Mouse (Mus musculus): ENCODE measurements at regions not wholly inside any gene's neighbourhood (a gene's known extent, or its start where the extent isn't known, plus 50 kb on each side); places are given as distances from the start of the nearest gene placed in this dataset.

DNA sequence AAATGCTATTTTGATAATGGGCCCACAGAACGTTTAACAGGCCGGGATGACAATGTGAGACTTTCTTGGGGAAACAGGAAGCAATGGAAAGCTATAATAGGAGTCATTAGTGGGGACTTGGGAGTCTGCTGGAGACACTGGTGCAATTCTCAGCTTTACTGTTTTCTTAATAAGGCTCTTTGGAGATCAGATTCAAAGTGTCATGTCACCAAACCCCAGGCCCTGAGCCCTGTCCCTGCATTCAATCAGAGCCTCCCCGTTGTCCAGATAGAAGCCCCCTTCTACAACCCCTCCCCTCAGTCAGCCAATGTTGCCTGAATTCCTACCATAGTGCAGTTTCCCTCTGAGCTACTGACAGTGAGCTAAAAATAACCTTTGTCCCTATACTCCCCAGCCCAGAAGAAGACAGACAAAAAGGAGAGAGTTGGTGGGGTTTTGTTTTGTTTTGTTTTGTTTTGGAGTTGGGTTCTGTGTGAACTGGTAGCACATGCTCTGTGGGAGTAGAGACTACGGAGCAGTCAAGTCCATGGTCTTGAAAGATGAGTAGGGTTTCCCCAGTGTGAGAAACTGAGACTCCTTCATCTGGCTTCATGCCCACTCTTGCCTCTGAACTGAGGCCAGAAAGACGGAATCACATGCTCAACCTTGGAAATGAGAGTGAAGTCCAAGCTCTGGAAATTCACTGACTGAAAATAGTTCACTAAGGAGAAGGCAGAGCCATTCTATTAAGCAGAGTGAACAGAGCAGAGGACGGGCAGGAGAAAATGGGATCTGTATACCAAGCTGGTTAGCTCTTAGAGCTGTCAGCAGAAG is 267.3 kb downstream of the Gm826 start:
- no peak for DNase-seq (ENCODE audit: low spot score)

DNA sequence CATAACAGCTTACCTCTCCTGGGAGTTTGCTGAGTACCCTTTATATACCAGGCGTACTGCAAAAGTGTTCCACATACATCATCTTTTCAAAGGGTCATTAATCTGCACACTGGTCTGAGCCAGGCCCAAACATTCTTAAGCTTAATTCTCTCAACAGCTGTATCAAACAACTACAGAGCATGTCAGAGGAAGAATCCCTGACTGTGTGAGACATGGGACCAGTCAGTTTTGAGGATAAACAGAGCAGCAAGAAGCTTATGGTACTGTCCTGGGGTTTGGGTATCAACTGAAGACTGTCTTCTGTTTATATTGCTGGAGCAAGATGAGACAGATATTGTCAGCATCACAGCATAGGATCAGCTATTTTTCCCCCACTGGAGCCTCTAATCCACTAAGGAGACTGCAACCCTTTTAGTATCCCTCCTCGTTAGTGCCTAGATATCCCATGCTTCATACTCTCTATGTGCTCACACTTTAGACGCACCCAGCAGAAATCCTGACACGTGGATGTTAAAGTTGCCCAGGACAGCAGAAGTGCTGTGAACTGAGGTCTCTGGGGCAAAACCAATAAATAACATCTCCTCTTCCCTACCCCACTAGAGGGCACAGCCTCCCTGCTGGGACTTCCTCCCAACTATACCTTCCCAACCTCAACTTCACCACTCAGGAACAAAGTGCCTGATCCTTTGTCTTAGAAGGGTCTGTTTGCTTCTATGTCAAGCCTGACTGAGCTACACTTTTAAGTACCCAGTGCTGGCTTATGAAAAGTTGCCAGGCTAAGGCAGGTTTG is 271.6 kb downstream of the Gm826 start:
- DNase-seq (ENCODE audit: low spot score) = peak; percentile 25

DNA sequence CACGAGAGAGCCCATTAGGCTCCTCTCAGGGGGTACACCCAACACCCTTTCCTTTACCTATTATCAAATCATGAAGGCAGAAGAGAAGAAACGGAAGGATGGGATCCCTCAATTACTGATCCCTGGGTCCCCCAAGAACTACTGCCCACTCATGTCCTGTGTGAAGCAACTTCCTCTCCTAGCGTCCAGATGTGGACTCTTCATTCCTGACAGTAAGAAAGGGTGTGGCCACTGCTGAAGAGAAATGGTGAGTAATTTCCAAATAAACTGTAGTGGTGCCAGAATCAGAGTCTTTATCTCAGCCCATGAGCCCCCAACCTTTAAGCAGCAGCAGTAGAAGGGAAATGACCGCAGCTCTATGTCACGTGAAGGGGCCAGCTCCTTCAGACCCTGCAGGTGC is 273.9 kb downstream of the Gm826 start:
- DNase-seq (ENCODE audit: low spot score) = no peak

DNA sequence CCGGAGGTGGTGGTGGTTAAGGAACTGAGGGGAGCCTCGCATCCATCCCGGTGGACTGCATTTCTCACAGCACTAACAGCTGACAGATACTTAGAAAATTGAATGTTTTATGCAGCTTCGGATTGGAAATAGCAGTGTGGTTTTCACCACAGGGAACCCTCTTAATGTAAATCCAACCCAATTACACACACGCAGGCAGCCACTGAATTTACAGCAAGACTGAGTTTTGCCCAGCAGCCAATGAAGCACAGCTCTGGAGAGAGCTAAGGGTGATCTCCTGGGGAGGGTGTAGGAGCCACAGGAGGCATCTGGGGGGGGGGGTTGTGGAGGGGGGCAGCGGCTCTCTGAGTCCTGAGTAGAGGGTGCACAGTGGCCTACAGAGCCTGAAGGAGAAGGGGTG is 276.8 kb downstream of the Gm826 start:
- no peak for DNase-seq (ENCODE audit: low spot score)

DNA sequence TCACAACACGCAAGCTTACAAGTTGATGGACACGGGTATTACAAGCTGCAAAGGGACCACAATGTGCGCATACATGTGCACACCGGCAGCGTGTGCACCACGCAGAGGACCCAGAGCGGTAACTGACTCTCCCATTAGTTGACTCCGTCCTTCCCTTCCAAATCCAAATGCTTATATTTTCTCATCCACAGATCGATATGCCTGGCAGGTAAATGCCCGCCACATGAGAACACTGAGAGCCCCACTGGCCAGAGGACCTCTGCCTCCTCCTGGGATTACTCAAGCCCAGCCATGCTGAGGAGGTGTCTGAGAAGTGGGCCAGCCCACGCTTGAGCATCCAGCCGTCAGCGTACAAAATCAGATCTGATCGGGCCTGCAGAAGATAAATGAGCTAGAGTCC is 279.6 kb downstream of the Gm826 start:
- no peak for DNase-seq (ENCODE audit: low spot score)

DNA sequence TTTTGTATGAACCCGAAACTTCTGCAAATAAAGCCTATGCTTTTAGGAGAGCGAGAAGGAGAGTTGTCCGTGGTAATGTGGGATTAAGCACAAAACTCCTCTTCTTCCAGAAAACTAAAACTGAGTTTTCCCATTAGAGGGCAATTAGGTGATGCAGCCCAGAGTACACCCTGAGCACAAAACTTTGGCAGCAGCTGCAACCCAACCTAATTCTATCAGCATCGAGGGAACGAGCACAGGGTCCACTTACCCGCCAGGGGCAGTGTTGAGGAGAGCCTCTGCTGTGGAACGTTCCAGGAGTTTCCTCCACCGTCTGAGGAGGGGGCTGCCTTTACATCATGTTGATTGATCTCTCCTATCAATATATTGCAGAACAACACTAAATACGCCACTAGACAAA is 285.7 kb downstream of the Gm826 start:
- no peak for DNase-seq (ENCODE audit: low spot score)

DNA sequence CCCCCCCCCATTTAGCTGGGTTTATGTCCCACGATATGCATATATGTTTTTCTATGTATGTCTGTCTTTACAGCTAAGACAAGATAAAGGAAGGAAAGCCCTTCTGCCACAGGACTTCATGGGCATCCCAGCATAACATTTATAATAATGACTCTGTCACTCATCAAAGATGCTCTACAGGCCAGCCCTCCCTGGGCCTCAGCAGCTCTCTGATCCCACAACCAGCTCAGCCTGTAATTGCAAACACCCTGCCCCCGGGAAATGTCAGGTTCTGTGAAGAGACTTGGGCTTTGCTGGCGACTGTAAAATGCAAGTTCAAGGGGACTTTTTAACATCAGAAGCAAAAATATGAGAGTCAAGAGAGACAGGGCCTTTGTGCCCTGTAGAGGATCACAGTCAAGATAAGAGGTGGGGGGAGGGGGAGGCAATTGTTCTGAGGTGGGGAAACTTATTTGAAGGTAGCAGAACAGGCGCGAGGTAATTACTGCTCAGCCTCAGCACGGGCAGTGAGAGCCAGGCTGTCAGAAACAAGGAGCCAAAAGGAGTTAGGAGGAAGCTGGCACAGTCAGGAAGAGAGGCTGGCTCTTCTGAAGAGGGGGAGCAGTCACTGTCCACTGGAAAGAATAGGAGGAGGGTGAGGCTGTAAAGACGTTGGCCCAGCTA is 286.9 kb downstream of the Gm826 start:
- DNase-seq (ENCODE audit: low spot score) = no peak

DNA sequence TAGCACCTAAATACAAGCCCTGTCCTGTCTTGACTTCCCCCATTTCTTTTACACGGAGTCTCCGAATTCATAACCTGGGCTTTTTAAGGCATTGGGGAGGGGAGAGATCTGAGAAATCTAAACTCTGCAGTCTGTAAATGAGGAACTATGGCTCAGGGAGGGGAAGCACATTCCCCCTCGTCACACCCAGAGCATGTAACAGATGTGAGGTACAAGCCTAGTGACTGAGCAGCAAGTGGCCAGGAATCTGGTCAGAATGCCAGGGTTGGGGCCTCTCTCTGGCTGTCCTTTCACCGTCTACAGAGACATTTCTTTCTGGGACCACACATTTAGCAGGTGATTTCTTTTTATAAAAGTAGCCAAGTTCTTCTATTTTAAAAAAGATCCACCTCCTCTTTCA is 289.4 kb downstream of the Gm826 start:
- DNase-seq (ENCODE audit: low spot score) = no peak

DNA sequence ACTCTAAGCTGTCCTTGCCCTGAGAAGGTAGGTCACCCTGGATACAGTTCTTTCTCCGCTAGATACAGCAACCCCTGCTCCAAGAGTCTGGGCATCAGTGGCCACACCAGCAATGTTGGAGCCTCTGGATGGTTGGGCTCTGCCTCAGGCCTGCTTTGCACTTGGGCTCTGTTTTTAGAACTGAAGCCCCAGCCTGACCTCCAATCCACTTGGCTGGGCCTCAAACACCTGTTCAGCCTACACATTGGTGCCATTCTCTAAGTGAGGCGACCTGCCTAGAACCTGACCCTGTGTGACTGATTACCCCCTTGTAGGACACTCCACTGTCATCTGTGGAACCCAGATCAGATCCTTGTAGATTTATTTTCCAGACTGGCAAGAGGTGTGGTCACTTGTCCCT is 289.8 kb downstream of the Gm826 start:
- no peak for DNase-seq (ENCODE audit: low spot score)

DNA sequence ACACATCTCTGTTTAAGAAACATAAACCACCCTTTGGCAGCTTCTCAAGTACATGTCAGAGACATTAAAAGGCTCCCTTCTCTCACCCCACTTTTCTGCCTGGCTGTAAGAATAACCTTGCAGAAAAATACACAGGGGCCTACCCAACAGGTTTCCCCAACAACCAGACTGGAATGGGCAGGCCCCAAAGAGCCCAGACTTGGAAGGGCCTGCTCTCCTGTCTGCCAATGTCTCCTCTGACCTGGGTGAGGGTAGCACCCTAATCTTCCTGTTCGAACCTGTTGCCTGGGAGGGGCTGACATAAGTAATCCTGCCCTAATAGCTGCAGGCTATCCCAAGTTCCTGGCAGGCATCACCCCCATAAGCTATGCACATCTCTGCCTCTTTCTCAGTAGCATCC is 304.5 kb downstream of the Gm826 start:
- DNase-seq (ENCODE audit: low spot score) = no peak

DNA sequence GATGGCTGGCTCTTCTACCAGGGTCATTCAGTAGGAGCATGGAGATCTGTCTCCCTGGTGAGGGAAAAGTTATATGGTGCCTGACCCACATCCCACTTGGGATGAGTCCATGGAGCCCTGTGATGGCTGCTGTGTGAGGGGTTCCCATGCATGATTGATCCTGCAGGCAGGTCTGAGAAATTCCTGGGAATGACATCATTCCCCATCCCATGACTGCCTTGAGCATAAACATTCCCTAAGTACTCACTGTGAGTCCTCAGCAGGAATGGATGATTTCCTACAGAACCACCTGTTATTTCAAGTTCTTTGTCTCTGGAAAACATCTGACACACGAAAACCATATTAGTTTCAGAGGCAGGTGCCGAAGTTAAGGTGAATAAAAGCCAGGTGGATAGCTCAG is 305.5 kb downstream of the Gm826 start:
- DNase-seq (ENCODE audit: low spot score) = no peak

DNA sequence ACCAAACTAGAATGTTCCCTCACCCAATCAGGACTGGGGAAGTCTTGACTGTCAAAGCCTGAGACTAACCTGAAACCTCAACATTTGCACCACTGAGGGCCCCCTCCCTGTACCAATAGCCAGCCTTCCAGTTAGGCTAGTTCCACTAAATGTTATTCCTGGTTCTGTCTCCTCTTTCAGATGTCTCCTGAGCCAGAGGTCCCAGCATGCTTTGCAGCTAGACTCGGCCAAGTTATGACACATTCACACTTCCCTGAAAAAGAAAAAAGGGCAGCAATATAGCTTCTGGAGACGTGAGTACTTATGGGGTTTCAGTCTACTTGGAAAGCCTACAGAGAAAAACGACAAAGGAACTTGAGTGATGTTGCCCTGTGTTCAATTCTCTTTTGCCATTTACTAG is 308.1 kb downstream of the Gm826 start:
- no peak for DNase-seq (ENCODE audit: low spot score)

DNA sequence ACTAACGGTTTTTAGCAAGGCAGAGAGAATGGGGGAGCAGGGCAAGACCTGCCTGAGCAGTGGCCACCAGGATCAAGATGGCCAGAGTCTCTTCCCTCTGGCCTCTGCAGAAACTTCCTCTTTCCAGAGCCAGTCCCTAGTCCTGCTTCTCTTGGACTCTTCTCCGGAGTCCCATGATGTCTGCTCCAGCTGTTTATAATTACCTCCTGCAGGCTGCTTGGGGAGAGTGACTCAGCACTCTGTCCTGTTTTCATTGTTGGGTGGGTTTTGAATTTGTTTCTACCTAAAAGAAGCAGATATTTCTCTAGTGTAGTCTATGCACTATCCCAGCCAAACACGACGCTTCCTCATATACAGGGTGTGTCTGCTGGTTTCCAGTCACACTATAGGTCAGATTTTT is 312.4 kb downstream of the Gm826 start:
- DNase-seq (ENCODE audit: low spot score) = no peak

DNA sequence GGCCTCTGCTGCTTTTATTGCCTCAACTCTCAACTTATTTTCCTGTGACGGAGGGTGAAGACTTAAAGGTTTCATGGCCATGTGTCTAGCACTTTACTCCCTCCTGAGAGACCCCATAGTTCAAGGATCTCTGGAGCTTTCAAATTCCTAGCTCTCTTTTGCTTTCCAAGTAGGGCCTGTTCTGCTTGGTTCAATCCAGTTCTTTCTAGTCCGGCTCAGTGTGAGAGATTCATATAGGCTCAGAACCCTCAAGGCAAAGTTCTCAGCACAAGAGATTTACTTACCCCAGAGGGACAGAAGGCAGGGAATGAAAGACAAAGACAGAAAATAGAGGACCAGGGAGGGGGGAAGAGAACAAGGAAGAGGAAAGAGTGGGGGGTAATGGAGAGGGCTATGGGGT is 313.1 kb downstream of the Gm826 start:
- DNase-seq (ENCODE audit: low spot score) = no peak

DNA sequence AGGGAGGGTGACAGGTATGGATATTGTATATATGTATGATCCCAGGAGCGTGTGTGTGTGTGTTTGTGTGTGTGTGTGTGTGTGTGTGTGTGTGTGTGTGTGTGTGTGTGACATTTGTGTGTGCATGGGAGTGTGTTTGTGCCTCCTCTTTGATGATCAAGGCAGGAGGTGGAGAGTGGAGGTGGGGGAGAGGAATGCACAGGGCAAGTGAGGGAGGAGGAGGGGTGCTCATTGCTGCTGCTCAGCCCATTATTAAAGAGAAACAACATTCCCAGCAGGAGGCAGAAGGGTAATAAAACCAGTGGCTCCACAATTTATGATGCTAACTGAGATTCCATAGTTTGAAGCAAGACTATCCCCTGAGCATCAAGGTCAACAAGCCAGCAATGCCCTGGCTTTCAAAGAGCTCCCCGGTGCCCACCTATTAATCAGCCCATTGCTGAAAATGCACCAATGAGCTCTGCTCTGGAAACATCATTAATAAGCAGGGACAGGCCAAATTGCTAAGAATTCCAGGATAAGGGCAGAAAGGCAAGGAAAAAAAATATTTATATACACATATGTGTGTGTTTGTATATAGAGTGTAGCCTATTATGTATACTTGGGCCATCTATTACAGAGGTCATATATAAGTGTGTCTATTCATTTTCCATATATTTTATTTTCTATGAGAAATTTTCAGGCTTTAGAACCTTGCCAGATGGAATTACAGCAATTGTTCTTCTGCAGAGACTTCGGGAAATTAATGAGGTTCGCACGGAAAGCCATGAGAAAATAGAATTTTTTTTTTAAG is 316.7 kb downstream of the Gm826 start:
- DNase-seq (ENCODE audit: low spot score) = peak; percentile 5

DNA sequence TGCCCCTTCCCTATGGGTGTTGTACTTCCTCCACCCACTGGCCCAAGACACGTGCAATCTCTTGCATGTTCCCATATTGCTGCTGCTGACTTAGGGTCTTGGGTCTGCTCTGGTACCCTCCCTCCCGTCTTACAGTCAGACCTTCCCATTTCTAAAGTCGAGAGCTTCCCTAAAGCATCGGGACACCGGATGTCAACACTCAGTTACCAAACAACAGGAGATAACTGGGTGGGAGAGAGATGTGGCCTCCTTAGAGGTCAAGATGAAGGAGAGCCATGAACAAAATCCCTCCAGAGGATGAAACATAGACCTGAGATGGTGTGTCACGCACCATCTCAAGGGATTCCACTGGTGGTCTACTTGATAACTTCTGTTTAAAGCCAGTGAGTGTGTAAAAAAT is 322.5 kb downstream of the Gm826 start:
- no peak for DNase-seq (ENCODE audit: low spot score)

DNA sequence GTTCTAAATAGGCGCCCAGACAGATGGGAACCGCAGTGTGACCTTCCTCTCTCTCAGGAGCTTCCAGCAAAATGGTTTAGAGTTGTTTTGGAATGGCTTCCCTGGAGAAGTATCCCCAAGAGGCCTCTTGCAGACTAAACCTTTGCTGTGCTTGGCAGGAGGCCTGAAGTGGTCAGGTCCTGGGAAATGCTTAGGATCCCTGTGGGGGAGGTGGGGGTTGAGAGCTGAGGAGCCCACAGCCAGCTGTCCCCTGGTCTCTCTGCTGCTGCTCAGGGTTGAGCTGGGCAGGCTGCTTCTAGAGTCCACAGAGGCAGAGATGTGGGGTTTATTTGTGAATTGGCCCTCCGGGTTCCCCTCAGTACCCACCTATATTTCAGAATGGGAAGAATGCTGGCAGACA is 331.3 kb downstream of the Gm826 start:
- DNase-seq (ENCODE audit: low spot score) = no peak

DNA sequence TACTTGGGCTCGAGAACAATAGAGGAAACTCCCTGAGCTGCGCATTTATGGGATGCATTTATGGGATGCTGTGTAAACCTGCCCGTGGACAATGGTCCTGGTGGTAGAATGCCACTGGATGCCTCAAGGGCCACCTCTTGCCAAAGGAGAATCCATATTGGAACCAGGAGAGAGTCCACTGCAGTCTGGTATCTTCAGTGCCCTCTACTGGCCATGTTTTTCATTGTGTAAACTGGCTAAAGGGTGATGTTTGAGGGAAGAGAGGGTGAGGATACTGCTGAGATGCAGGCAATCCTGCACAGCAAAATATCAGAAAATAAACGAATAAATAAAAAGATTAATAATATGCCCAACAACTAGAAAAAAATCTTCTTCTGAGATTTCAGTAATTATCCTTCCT is 333.5 kb downstream of the Gm826 start:
- DNase-seq (ENCODE audit: low spot score) = no peak

DNA sequence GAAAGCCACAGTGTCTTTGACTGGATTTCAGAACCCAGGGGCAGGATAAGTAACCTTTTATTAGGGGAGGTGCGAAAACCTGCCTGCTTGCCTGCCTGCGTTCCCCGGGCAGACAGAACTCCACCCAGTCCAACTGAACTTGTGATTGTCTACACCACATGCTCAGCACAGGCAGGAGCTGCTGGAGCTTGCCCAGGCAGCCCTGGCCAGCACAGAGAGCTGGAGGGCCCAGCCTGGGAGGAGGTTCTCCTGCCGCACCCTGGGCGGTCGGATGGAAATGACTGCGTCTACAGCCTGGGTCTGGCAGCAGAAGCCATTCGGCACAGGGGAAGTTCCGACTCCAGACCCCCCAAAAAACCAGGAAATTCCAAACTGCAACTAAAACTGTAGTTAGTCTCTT is 336.6 kb downstream of the Gm826 start:
- no peak for DNase-seq (ENCODE audit: low spot score)

DNA sequence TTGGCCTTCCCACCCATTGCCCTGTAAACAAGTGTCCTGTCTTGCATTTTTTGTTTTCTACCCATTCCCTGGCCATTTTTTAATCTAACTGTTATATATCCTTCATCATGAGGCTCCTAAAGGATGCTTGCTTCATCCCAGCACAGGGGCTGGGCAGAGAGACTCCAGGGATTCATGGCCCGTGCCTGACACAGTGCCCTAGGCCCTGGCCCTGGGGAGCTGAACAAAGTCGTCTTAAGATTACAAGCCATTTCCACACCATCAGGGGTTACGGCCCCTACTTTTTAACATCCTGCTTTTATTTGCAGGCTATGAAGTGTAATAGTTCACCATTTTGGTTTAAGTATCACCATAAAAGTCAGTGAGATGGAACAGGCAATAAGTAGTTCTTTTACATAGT is 339.5 kb downstream of the Gm826 start:
- DNase-seq (ENCODE audit: low spot score) = no peak

DNA sequence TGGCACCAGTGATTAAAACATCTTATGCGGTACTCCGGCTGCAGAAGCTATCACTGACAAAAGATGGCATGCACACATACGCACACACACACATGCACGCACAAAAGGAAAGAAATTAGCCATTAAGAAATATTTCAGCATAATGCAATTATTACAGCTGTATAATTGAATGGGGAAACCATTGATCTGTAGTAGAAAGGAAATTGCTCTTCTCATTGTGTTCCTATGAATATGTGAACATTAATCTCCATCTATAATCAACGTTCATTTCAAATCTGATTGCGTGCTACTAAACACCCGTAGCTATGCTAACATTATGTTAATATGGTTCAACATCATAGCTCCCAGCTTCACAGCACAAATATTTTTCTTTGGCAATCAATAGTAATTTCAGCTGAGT is 347.2 kb downstream of the Gm826 start:
- no peak for DNase-seq (ENCODE audit: low spot score)

DNA sequence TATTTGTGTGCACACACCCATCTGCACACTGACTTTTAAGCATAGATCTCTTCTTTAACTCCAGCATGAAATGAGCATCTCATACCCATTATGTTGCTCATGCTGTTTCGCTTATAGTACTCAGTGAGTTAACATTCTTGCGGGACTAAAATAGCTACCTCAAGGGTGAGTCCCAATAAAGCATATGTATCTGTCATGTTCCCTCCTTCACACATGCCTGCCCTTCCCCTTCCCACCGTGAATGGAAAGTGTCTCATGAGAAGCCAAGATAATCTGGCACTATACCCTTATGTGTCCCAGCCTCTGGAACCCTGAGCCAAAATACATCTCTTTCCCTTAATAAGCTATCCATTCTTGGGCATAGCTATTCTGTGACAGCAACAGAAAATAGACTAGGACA is 352.3 kb downstream of the Gm826 start:
- DNase-seq (ENCODE audit: low spot score) = no peak
